Mouse (Mus musculus) bone marrow macrophage, adult 2 months (primary cell): ENCODE measurements around the gene Rnpep. TPM values are rescaled to one million over a fixed set of nuclear protein-coding genes. Genes with fewer than 3 reads are reported as not detected.

Source experiments
- H3K27ac ChIP-seq: 2 replicates; pipeline ENCODE4 v1.5.1; 2012; ENCODE audit warnings: low read depth, low read length; ENCODE audit not compliant: insufficient read depth
- H3K4me1 ChIP-seq: 2 replicates; pipeline ENCODE4 v1.6.1; 2012; ENCODE audit warnings: low read length; ENCODE audit not compliant: control insufficient read depth, insufficient read depth
- H3K4me3 ChIP-seq: 2 replicates; pipeline ENCODE4 v1.5.1; 2012; ENCODE audit warnings: mild to moderate bottlenecking, low read length, moderate library complexity; ENCODE audit not compliant: insufficient read depth
- CTCF ChIP-seq: IDR thresholded peaks from 2 replicates; pipeline ENCODE4 v1.5.1; 2012; ENCODE audit warnings: low read depth, mild to moderate bottlenecking, low read length, moderate library complexity
- POLR2A ChIP-seq: IDR thresholded peaks from 2 replicates; pipeline ENCODE4 v1.6.1; 2012; ENCODE audit warnings: mild to moderate bottlenecking, low read depth, low read length, borderline replicate concordance
- polyA plus RNA-seq: library from polyadenylated mRNA; stranded (reverse); fragments of >200 nt; gene quantifications from 2 replicates; pipeline ENCODE4 v1.2.4, GENCODE M21; 2012; ENCODE audit not compliant: missing spikeins, insufficient read depth, insufficient read length

The Rnpep gene
- polyA plus RNA-seq, 1 experiment: 207 TPM

DNA sequence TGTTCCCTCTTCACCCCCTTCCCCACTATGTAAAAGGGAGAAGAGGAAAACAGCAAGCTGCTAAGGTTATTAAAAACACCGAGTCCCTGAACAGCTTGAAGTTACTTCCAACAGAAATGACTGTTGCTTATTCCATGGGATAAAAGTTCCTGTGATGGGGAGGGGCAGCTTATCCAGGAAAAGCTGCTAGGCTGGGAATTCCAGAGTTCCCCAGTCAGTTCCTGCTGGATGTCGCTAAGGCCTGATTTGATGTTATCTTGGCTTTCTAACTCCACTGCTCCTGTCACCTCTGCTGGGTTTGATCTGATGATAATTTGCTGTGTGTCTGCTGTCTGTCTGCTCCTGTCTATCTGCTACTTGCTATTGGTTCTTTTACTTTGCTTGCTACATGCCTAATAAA, 2.4 kb upstream of the Rnpep start:
- TF ChIP-seq POLR2A (no peak), CTCF (no peak)
- Histone ChIP-seq H3K4me1 (peaks cover 3% of the 10 kb centered on the region; the same call in 1 of the 2 replicates), H3K4me3 (no peak overlapping the region), H3K27ac (no peak overlapping the region)

DNA sequence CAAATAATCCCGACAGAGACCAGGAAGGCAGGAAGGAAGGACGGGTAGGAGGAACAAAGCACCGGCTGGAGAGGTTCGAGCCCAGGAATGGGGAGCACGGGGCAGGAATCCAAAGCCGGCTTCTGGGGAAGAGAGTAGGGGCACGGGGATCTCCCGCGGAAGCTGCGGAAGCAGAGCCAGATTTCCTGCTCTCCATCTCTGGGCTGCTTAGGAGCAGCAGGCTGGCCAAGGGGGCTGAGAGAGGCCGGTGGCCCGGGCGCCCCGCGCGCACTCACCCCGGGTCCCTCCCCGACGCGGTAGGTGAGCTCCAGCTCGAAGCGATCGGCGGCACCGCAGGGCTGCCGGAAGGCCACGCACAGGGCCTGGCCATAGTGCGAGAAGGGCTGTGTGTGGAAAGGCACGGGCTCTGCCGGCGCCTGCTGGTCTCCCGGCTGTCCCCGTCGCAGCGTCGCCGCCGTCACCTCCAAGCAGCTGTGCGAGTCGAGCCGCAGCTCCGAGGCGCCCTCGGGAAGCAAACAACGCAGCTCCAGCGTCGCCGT, 528 bp downstream of the Rnpep start:
- TF ChIP-seq POLR2A (no peak), CTCF (0 out of 2 replicates have a peak, but pooled peaks have one; percentile 8)
- H3K4me3 ChIP-seq: peak overlapping the region; percentile 99
- peak overlapping the region; percentile 100 for H3K27ac ChIP-seq
- peaks cover 8% of the 10 kb centered on the region for H3K4me1 ChIP-seq

DNA sequence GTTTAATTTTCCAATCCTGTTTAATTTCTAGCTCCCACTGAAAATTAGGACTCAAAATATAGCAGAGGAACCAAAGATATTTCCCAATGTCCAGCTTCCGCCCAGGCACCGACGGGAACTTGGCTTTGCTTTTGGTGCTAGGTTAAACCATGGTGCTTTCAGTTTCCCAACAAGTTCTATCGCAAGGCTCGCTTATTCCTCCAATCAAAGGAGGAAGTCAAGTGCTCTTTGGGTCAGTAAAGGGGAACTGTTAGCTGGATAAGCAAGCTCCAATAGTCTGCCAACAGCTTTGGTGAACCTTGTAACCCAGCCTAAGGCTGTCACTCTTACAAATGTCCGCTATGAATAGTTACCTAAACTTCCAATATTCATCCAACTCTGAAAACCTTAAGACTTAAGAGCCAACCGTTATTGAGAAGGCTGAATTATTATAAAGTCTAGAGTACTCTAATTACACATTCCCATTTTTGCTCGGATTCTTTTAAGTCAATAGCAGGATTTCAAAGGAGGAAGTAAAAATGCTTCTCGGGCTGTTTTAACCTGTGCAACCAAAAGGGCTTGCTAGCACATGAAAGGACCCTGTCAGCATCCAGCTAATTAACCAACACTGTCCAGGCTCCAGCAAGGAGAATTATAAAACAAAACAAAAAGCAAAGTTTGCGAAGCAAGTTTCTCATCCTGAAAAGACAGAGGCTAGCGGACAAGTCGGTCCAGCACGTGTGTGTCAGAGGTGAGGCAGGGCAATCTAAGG, 1.2 kb downstream of the Rnpep start:
- peaks cover 8% of the 10 kb centered on the region for H3K4me1 ChIP-seq
- H3K27ac ChIP-seq: peak overlapping the region; percentile 100
- TF ChIP-seq POLR2A (no peak), CTCF (no peak)
- peak overlapping the region; percentile 99 for H3K4me3 ChIP-seq

DNA sequence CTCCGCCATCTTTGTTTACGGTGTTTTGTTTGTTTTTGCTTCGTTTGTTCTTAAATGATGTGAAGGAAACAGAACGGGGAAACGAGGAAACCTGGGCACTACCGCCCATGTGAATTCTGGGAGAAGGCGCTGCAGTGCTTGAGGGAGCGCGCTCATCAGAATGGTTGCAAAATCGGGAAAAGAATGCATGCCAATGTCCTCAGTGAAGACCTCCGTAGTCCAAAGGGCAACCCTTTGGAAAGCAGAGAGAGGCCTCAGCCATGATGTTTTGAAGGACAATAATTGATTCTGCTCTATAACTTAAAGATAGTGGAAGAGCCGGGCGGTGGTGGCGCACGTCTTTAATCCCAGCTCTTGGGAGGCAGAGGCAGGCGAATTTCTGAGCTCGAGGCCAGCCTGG, 2.0 kb downstream of the Rnpep start:
- no peak for TF ChIP-seq POLR2A
- no peak for TF ChIP-seq CTCF
- Histone ChIP-seq H3K27ac (peak overlapping the region; percentile 100), H3K4me1 (peaks cover 8% of the 10 kb centered on the region), H3K4me3 (peak overlapping the region; percentile 69)

DNA sequence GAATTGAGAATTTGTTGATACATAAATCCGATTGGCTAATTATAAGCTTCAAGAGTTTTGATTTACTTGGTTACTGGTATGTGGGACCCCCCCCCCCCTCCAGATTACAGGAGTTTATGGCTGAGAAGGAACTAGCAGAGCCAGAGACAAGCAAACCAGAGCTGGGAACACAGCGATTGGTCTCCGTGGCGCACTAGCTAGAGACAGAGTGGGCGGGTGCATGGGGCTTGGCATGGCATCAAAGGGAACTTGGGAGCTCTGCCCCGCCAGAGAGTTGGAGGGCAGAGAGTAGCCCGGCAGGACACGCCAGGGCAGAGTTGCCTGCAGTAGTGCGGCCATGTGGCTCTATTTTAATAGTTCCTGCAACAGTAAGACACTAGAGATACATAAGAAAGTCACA, 3.2 kb downstream of the Rnpep start:
- peaks cover 8% of the 10 kb centered on the region for H3K4me1 ChIP-seq
- TF ChIP-seq CTCF: no peak
- no peak for TF ChIP-seq POLR2A
- H3K27ac ChIP-seq: peak overlapping the region; percentile 62
- H3K4me3 ChIP-seq: peak overlapping the region; percentile 45

DNA sequence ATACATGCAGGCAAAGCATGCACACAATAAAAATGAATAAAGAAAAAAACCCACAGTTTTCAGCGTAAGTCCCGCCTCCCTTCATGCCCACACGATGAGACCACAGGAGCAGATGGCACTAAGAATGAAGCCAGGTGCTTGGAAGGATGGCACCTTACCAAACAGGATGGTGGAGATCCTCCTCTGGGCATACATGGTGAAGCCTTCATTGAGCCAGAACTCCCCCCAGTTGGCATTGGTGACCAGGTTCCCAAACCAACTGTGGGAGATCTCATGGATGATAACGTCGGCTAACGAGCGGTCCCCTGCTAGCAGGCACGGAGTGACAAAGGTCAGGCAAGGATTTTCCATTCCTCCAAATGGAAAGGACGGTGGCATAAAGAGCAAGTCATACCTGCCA, 12.5 kb downstream of the Rnpep start:
- Histone ChIP-seq H3K4me1 (peaks cover 32% of the 10 kb centered on the region), H3K27ac (no peak overlapping the region), H3K4me3 (no peak overlapping the region)
- no peak for TF ChIP-seq CTCF
- TF ChIP-seq POLR2A: no peak

DNA sequence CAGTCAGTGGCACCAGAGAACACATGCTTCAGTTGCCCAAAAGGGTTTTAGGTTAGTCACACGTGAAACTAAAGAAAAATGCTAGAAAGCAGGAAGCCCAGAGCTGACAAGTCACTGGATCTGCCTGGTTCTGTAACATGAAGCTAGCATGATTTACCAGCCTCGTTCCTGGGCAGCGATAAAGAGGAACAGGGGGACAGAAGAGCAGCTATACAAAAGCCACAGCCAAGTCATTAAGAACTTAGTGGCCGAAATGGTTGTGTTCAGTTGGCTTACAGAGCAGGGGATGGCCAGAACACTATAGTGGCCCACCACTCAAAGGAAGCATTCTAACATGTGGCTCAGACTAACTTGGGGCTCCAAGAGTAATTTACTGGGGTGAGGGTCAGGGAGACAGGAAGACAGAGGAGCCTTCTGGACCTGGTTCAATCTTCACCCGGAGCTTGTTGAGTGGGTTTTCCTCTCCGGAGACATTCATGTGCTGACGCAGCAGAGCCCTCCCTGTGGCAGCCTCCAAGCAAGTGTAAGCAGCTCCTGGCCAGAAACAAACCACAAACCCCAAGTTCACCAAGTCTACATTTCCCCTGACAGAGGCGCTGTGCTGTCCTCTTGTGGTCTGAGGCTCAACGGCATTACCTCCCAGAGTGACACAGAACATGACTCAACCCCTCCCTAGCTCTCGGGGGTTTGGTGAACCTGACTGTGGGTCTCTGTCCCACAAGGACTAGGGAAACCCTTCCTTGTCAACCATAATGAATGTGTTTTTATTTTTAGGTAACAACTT, 16.0 kb downstream of the Rnpep start:
- H3K27ac ChIP-seq: peak overlapping the region; percentile 61
- H3K4me3 ChIP-seq: no peak overlapping the region
- H3K4me1 ChIP-seq: peaks cover 40% of the 10 kb centered on the region
- TF ChIP-seq CTCF: 0 out of 2 replicates have a peak, but pooled peaks have one; percentile 2
- no peak for TF ChIP-seq POLR2A

DNA sequence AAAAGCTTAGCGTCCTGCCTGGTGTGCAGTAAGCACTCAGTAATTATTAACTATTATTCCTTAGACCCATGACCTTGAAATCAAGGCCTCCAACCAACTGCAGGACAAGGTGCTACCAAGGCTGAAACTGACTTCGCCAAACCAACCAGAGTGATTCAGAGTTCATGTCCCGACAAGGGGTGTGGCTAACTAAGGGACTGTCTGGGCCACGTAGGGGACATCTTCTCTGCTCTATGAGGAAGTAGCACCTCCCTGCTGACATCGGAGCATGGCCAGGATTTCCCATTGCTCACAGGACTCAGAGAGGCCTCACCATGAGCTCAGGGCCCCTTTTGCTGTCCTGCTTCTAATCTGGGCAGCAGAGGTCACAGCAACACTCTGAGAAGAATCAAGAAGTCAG, 18.1 kb downstream of the Rnpep start:
- H3K4me3 ChIP-seq: no peak overlapping the region
- H3K4me1 ChIP-seq: peaks cover 40% of the 10 kb centered on the region
- H3K27ac ChIP-seq: peak overlapping the region; percentile 55
- no peak for TF ChIP-seq POLR2A
- no peak for TF ChIP-seq CTCF

DNA sequence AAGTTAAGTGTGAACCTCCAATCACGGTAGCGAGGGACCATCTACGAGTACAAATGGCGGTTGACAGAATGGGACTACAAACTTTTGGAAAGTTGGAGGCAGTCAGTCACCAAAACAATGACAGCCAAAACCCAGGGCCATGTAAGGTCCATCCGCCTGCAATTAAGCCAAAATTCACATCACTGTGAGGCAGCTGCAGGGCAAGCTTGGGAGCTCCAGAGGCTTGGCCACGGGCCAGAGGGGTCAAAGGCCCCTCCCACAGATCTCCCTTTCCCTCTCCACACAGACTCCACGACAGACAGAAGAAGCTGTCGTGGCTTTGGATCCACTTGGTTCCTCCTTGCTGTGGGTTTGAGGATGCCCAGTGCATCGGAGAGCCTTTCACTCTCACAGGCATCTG, 20.6 kb downstream of the Rnpep start:
- Histone ChIP-seq H3K27ac (no peak overlapping the region), H3K4me1 (peaks cover 26% of the 10 kb centered on the region), H3K4me3 (no peak overlapping the region)
- TF ChIP-seq CTCF (no peak), POLR2A (no peak)

DNA sequence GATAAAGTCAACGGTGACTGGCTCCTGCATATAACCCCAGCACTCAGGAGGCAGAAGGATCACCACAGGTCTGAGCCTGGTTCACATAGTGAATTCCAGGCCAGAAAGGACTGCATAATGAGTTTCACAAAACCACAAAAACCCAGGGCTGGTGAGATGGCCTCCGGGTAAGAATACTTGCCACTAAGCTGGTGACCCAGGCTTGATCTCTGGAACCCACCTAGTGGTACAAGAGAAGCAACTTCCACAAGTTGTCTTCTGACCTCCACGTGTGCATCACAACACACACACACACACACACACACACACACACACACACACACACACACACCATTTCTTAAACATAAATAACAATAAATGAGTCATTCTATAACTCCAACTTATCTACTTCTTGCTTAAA, 21.6 kb downstream of the Rnpep start:
- Histone ChIP-seq H3K4me3 (no peak overlapping the region), H3K27ac (no peak overlapping the region), H3K4me1 (peaks cover 17% of the 10 kb centered on the region)
- TF ChIP-seq POLR2A (no peak), CTCF (no peak)
